Mouse (Mus musculus) testis, postnatal 14 days (tissue): ENCODE results near the gene Rhbdl1.
A peak's percentile ranks its signal among the peaks of the same experiment; 100 is the strongest.

ENCODE experiments used
- DNase-seq: peaks from one replicate; pipeline ENCODE4 v3.0.0; 2021; ENCODE audit warnings: low spot score

Gene Rhbdl1

DNA sequence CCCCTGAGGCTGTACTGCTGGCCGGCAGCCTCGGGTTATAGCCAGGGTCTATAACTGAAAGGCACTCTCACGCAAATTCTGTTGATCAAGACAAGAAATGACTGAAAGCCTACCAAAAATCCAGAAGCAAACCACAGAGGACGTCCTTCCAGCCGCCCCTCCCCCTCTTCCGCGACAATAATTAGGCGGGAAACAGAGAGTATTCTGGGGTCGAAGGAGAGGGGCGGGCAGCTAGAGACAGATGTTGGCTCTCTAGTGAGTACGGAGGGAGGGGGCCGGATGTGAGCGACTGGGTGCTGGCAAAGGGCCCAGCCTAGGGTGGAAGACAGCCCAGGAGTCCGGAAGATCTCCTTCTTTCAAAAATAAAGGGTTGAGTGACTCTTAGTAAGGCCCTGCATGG, 44.5 kb downstream of the Rhbdl1 start, which contains the start of gene Fam173a:
Fam173a (minus strand) TSS at position 287 of the 400 bp plus-strand sequence.
- DNase-seq = peak; percentile 63

DNA sequence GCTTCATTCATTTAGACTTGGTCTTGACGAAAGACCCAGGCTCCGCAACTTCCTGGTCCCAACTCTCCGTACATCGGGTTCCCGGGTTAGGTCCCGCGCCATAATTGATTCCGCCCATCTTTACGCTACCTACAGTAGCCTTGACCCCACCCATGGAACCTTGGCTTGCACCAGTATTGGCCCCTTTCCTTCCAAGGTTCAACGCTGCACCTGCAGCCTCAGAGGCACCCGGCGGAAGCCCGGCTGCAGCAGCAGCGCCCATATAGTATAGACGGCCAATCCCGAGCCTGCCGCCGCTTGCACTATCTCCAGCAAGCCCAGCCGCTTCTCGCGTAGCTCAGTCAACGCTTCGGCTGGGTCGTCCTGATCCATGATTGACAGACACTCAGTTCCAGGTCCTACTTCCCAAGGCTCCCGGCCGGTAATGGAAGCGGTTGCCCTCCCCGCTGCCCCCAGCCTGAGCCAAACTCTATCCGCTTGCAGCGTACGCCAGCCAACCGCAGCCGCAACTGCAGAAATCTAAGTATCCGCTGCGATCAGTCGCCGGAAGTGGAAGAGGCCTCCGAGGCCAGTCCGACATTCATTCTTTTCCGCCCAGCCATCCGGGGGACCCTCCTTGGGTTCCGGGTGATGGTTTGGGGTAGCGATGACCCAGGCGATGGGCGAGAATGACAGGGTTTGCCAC, 45.1 kb downstream of the Rhbdl1 start:
- DNase-seq = peak; percentile 82

DNA sequence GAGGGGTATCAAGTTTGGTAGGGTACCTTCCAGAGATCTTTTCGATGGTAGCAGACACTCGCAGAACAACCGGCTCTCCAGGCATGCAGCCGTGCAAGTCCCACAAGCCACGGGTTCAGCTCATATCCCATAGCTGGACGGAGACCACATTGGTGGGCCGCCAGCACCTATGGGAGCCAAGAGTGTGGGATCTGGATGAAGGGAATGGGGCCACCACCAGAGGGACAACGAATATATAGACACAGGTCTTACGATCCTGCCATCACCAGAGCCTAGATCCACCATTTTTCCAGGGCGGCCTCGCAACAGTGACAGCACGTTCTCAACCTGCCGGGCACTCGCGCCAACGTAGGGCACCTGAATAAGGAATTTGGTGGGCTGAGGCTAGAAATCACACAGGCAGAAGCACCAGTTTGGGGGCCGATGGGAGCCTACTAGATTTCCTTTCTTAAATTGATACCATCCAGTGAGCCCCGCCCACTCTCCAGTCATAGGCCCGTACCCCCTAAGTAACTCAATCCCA, 45.7 kb downstream of the Rhbdl1 start:
- no peak for DNase-seq

DNA sequence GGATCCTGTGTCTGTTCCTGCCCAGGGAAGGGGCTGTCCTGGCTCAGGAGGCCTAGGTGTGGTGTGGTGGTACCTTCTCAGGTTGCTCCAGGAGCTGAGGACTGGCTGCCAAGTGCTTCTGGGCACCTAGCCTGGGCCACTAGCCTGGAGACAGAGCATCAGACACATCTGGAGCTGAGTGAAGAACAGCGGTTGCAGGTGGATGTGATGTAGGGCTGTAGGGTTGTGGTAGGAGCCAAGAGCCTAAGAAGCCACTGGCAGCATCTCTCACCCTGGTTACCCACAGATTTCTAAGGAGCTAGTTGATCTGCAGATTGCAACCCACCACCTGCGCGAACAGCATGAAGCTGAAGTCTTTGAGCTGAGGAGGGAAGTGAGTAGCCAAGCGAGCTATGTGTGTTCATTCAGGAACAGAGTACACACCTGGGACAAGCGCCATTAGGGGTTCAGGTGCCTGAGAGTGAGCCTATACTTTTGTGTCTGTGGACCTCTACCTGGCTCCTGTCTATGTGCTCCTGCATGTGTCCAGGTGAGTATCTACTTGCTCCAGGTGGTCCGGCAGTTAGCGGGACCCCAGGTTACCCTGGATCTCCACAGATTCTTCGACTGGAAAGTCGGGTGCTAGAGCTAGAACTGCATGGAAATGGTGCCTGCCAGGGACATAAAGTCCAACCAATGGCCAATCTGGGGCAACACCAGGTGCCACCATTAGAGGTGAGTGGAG, 50.2 kb downstream of the Rhbdl1 start:
- no peak for DNase-seq

DNA sequence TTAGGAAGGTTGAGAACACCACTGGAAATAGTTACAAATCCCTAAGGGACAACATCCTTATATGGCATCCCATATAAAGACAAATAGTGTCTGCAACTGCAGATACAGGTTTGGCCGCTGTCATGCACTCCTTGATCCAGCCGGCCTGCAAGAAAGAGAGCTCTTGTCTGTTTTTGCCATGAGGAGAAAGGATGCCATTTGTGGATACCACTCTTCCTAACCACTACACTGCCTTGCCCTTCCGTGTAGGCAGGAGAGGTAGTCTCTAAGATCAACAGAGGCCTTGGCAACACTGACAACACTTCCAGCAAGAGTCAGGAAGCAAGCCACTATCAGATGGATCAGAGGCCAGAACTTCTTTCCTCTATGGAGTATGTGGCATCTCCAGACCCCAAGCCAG, 50.8 kb downstream of the Rhbdl1 start, which contains the start of gene Ccdc78:
Ccdc78 (plus strand) TSS at position 301 of the 400 bp plus-strand sequence.
- no peak for DNase-seq

DNA sequence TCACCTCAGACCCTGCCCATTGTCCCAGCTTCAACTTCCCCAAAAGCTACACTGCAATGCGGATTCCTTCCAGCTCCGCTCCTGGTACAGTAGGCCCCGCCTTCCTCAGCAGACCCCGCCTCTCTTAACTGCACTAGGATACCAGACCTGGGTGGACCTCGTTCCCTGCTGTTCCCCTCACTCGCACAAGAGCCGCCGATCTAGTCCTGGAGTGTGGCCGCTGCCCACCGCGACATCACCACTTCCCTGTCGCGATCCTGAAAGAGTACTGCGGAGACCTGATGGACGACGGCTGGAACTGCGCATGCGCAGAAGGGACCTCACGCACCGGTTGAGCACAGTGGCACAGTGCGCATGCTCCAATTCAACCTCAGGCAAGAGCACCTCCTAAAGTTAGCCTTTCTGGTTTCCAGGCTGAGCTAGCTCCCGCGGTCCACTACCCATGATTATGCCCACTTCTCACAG, 51.8 kb downstream of the Rhbdl1 start, which contains the start of gene Haghl:
Haghl (minus strand) TSS at position 393 of the 465 bp plus-strand sequence.
- peak; percentile 89 for DNase-seq
